Mouse (Mus musculus) cortical plate, adult 2 months (tissue): ENCODE results near the gene Rcor3.

Experiments used
- CTCF ChIP-seq: fragments of 200-500 bp; IDR thresholded peaks from 2 replicates; pipeline ENCODE4 v1.5.1; 2011; ENCODE audit warnings: mild to moderate bottlenecking, control low read depth, low read length; ENCODE audit not compliant: insufficient read depth; ENCODE audit errors: extremely low read depth
- POLR2A ChIP-seq: fragments of 200-500 bp; IDR thresholded peaks from 2 replicates; pipeline ENCODE4 v1.6.1; 2011; ENCODE audit warnings: mild to moderate bottlenecking, low read length, control low read depth; ENCODE audit not compliant: insufficient read depth; ENCODE audit errors: extremely low read depth

- no peak for TF ChIP-seq CTCF
- TF ChIP-seq POLR2A = no peak
Observed at GRCm38 (mm10) chr1:192125761-192126160, 12.1 kb downstream of the Rcor3 start.
